ENCODE assay signal across 7 mouse cellular contexts in genomic region chr4:151186447-151186846, GRCm38 (mm10).
DNase-seq lines count a peak whose midpoint lies in the region; ATAC-seq and TF ChIP-seq lines count a peak whose summit lies in the region.

No protein-coding gene starts in this region.

- no peak overlapping the region for H3K4me2 ChIP-seq in limb, embryonic 11.5 days (ENCODE audit: low read depth, severe bottlenecking)
- H3K4me2 ChIP-seq in midbrain, postnatal 0 days (ENCODE audit: low read depth, low read length, poor library complexity, severe bottlenecking) = no peak overlapping the region

- no peaks in the 10 kb centered on the region for H3K9me3 ChIP-seq in limb, embryonic 11.5 days (ENCODE audit: control insufficient read depth, low read length)
- no peaks in the 10 kb centered on the region for H3K9me3 ChIP-seq in midbrain, postnatal 0 days (ENCODE audit: low read length)

- peak; percentile 83 for DNase-seq in NIH3T3 (ENCODE audit: low read depth)
- peak; percentile 87 for DNase-seq in adrenal gland, postnatal 14 days
- peak; percentile 29 for DNase-seq in gastrocnemius, postnatal 36 days
- peak; percentile 92 for DNase-seq in limb, embryonic 11.5 days (ENCODE audit: low spot score)
- peak; percentile 60 for DNase-seq in midbrain, postnatal 0 days (ENCODE audit: low spot score)
- DNase-seq in urinary bladder, postnatal 14 days (ENCODE audit: low spot score) = peak; percentile 63
- DNase-seq in cerebellum, adult 18-20 months = no peak

- intact Hi-C loops in gastrocnemius, postnatal 36 days (cut with DNase I) = no loop called here

- H3K4me1 ChIP-seq in limb, embryonic 11.5 days (ENCODE audit: control insufficient read depth, insufficient read depth, low read length) = no peaks in the 10 kb centered on the region
- no peaks in the 10 kb centered on the region for H3K4me1 ChIP-seq in midbrain, postnatal 0 days (ENCODE audit: insufficient read depth, low read length)

- no peak overlapping the region for H3K9ac ChIP-seq in limb, embryonic 11.5 days (ENCODE audit: low read length)
- H3K9ac ChIP-seq in midbrain, postnatal 0 days (replicated peaks; ENCODE audit: low read length, poor library complexity, severe bottlenecking) = no peak overlapping the region

- no peak for ATAC-seq in limb, embryonic 11.5 days (ENCODE audit: insufficient number of reproducible peaks, low FRiP score, low TSS enrichment, low read depth)
- ATAC-seq in midbrain, postnatal 0 days (ENCODE audit: low FRiP score) = no peak

- H3K4me3 ChIP-seq in limb, embryonic 11.5 days (ENCODE audit: low read depth, low read length) = no peak overlapping the region
- H3K4me3 ChIP-seq in midbrain, postnatal 0 days (ENCODE audit: low read depth, low read length) = no peak overlapping the region

- H3K27ac ChIP-seq in limb, embryonic 11.5 days (replicated peaks; ENCODE audit: low read depth, low read length) = no peak overlapping the region
- peak overlapping the region; percentile 49; the same call in 1 of the 2 replicates for H3K27ac ChIP-seq in midbrain, postnatal 0 days (ENCODE audit: low read depth, low read length)

- 10% methylated on average over 8 of the region's 8 CpGs for WGBS in limb, embryonic 11.5 days
- WGBS in midbrain, postnatal 0 days = 9% methylated on average over 8 of the region's 8 CpGs

- H3K36me3 ChIP-seq in limb, embryonic 11.5 days (ENCODE audit: control insufficient read depth, insufficient read depth, low read length) = no peaks in the 10 kb centered on the region
- H3K36me3 ChIP-seq in midbrain, postnatal 0 days (ENCODE audit: insufficient read depth, low read length) = no peaks in the 10 kb centered on the region

- no peaks in the 10 kb centered on the region for H3K27me3 ChIP-seq in limb, embryonic 11.5 days (ENCODE audit: control insufficient read depth, insufficient read depth, low read length)
- H3K27me3 ChIP-seq in midbrain, postnatal 0 days (ENCODE audit: insufficient read depth, low read length) = peaks cover 9% of the 10 kb centered on the region; the same call in 1 of the 2 replicates

- no peak for TF ChIP-seq CTCF in midbrain, postnatal 0 days (IDR thresholded peaks at IDR 0.05)

Comparison
In these comparisons a context has a peak if more than half of its experiments do, and no peak if none do; other contexts are left out.
1. DNase-seq: peak in NIH3T3 (single experiment), adrenal gland, postnatal 14 days (single experiment), gastrocnemius, postnatal 36 days (2 of 2), limb, embryonic 11.5 days (single experiment), midbrain, postnatal 0 days (single experiment) and urinary bladder, postnatal 14 days (single experiment); none in cerebellum, adult 18-20 months (0 of 2).